Mouse (Mus musculus) thymus, postnatal 36 days (tissue): ENCODE data around the gene Gabarapl2.
"Not testable (repeated sequence)": the region's sequence is repeated elsewhere in the genome, so short reads cannot be mapped to it uniquely, and the experiment has no call there.

Source experiments
- DNase-seq, 2 experiments: peaks; one replicate each; pipeline ENCODE4 v3.0.0; 2022; ENCODE audit warnings: mixed read lengths in 2 of 2

The Gabarapl2 gene

GRCm38 (mm10) chr8:111937184-111937583, 3.3 kb upstream of the Gabarapl2 start:
- no peak for DNase-seq

GRCm38 (mm10) chr8:111938076-111938985, 2.2 kb upstream of the Gabarapl2 start:
- not testable (repeated sequence) for DNase-seq

- DNase-seq = peak; percentile 11 to 35
These were observed 874 bp upstream of the Gabarapl2 start for GRCm38 (mm10) chr8:111939516-111940142.

GRCm38 (mm10) chr8:111941101-111941454, 575 bp downstream of the Gabarapl2 start:
- peak; percentile 50 to 66 for DNase-seq

- no peak for DNase-seq
These were observed 3.0 kb downstream of the Gabarapl2 start for GRCm38 (mm10) chr8:111943544-111943943.

GRCm38 (mm10) chr8:111947144-111947543, 6.6 kb downstream of the Gabarapl2 start:
- DNase-seq = no peak

- DNase-seq = no peak
These were observed 7.5 kb downstream of the Gabarapl2 start for GRCm38 (mm10) chr8:111947954-111948353.

GRCm38 (mm10) chr8:111950846-111951245, 10.3 kb downstream of the Gabarapl2 start:
- no peak for DNase-seq

- DNase-seq = no peak
These were observed 10.8 kb downstream of the Gabarapl2 start for GRCm38 (mm10) chr8:111951317-111951716.

GRCm38 (mm10) chr8:111951936-111952335, 11.4 kb downstream of the Gabarapl2 start:
- DNase-seq = no peak

- DNase-seq = no peak
These were observed 14.5 kb downstream of the Gabarapl2 start for GRCm38 (mm10) chr8:111954844-111955594.

- no peak for DNase-seq
These were observed 15.4 kb downstream of the Gabarapl2 start for GRCm38 (mm10) chr8:111955879-111956278.

GRCm38 (mm10) chr8:111957231-111957630, 16.7 kb downstream of the Gabarapl2 start:
- no peak for DNase-seq

GRCm38 (mm10) chr8:111960591-111961321, 20.3 kb downstream of the Gabarapl2 start:
- DNase-seq = no peak

- DNase-seq = no peak
These were observed 20.8 kb downstream of the Gabarapl2 start for GRCm38 (mm10) chr8:111961330-111961729.

GRCm38 (mm10) chr8:111962589-111962988, 22.1 kb downstream of the Gabarapl2 start:
- no peak for DNase-seq

GRCm38 (mm10) chr8:111963091-111963490, 22.6 kb downstream of the Gabarapl2 start:
- no peak for DNase-seq

- DNase-seq = no peak
These were observed 23.0 kb downstream of the Gabarapl2 start for GRCm38 (mm10) chr8:111963546-111963945.

GRCm38 (mm10) chr8:111964351-111964750, 23.8 kb downstream of the Gabarapl2 start:
- no peak for DNase-seq

- no peak for DNase-seq
These were observed 24.5 kb downstream of the Gabarapl2 start for GRCm38 (mm10) chr8:111964849-111965561.

GRCm38 (mm10) chr8:111967246-111967870, 26.9 kb downstream of the Gabarapl2 start:
- no peak for DNase-seq
